Mouse (Mus musculus) heart, postnatal 0 days (tissue): ENCODE data around the gene Etv1.

Experiments
- CTCF ChIP-seq: IDR thresholded peaks from 2 replicates; pipeline ENCODE4 v1.5.1; 2016; ENCODE audit warnings: antibody characterized with exemption, control low read depth, low read depth
- EP300 ChIP-seq: IDR thresholded peaks from 2 replicates; pipeline ENCODE4 v1.6.1; 2016; ENCODE audit warnings: antibody characterized with exemption, low read depth

DNA sequence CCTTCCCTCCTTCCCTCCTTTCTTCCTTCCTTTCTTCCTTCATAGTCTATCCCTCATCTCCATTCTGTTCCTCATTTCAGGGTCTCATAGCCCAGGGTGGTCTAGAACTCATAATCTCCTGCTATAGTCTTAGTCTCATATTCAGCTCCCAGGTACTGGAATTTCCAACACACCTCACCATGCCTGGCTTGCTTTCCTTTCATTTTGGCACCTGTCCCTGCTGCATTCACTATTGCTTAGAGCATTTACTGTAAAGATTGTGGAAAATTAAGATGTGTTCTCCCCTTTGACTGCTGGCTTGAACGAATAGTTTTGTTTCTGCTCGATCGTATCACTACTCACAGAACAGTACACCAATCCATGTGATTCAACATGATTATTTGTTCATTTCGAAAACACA lies 80.5 kb downstream of the Etv1 start:
- TF ChIP-seq CTCF (no peak), EP300 (no peak)
